Mouse (Mus musculus): ENCODE measurements around the gene Bri3bp.
A peak's percentile ranks its signal among the peaks of the same experiment; 100 is the strongest.
"Not testable (repeated sequence)": the region's sequence is repeated elsewhere in the genome, so short reads cannot be mapped to it uniquely, and the experiment has no call there.

Bri3bp gene

GRCm38 (mm10) chr5:125487375-125488115 is 46.2 kb downstream of the Bri3bp start:
- DNase-seq: no peak

DNA sequence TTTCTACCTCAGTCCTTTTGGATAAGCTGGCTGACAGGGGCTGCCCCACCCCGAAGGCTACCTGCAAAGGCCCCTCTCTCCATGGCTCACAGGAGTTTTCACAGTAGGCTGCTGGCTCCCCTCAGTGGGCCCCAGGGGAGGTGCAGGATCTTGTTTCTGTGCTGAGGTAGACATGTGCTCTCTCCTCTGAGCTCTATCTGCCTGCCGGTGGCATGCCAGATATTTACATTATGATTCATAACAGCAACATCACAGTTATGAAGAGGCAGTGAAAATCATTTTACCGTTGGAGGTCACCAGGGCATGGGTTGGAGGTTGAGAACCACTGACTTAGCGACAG is 46.7 kb downstream of the Bri3bp start:
- DNase-seq: peak; percentile 46 to 55

- DNase-seq: not testable (repeated sequence)
These were observed 47.6 kb downstream of the Bri3bp start for GRCm38 (mm10) chr5:125488953-125489352.

DNA sequence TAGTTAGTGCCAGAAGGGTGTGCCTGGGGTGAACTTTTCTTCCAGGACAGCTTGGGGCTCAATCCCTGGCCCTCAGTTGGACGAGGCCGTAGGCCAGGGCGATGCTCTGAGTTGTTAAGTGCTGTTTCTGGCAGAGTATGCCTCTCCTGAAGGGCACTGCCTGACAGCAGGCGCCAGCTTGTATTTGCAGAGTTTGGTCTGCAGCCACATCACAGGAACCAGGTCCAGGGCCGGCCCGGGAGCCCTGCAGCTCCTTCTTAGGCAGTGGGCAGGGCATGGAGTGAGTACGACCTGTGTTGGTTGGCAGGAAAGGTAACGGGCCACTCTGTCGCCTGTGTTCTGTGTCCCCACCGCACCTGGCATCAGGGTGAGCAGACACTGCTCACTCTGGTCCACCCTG is 49.7 kb downstream of the Bri3bp start:
- DNase-seq: no peak

DNA sequence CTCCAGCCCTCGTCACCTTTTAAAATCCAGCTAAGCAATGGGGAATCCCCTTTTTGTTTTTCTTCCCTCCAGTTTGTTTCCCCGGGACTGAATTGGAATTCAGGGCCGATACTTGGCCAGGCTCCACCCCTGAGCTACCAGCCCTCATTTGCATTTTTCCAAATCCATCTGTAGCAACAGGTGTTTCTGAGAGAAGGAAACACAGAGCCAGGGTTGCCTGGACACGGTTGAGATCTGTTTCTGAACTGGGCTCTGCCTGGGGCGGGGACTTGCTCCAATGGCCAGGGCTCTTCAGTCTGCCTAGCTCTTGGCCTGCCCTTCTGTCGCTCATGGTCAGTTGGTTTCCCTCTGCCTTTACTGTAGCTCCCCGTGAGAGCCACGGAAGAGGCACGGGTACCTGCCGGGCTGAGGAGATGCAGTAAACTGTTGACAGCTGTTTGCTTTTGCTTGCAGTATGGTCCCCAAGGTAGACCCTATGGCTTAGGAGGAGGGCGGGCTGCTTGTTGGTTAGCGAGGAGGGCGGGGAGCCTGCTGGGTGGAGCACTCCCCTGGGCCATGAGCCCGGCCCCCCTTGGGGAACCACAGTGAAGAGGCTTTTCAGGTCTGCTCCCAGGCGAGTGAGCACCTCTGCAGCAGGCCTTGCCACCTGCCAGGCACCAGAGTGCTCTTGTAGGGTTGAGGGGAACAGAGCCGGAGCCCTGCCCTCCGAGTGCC is 51.2 kb downstream of the Bri3bp start:
- DNase-seq: no peak

GRCm38 (mm10) chr5:125493093-125493423 is 51.7 kb downstream of the Bri3bp start:
- DNase-seq: no peak

DNA sequence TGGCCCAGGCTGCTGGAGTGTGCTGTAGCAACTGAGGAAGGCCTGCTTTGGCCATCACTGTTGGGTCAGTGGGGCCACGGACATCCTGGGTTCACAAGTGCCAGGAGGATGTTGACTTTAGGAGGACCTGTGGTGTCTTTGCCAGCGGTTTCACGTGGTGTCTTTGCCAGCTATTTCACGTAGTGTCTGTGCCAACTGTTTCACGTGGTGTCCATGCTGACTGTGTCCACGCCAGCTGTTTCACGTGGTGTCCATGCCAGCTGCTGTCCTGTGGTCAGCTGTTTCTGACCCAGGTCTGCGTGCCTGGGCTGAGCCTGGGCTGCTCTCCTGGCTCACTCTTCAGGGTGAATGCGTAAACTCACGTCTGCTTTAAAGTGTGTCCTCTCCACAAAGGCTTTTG is 54.3 kb downstream of the Bri3bp start:
- no peak for DNase-seq

DNA sequence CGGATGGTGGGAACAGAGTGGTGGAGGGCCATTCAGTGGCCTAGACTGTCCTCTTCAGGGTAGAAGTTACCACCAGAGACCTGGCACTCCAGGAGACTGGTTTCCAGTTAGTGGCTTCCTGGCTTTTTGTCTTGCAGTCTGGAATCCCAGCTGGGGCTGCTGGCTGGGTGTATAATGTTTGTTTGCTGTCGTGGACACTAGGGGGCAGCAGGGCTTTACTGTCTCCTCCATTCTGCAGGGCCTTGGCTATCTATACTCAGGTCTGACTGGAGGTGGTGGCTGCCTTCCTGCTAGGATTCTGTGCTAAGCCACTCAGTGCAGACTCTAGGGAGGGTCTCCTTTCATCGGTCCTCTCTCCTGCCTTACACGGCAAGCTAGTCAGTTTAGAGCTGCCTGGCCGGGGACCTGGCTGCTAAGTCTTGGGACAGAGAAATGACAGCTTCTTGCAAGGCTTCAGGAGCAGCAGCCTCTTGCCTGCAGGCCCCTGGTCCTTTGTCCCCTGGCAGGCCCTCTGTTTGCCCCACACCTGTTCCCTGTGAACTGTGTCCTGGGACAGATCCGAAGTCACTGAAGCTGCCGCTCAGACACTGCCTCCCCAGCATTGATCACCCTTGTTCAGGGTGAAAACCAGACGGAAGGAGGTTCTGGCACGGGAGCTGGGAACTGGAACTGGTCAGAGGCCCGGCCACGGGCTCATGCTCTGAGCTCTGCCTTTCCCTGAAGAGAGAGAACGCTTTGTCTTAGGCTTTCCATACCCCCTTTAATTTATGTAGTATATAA is 56.6 kb downstream of the Bri3bp start:
- DNase-seq: peak; percentile 56 to 58

- no peak for DNase-seq
These were observed 60.1 kb downstream of the Bri3bp start for GRCm38 (mm10) chr5:125501505-125501904.

DNA sequence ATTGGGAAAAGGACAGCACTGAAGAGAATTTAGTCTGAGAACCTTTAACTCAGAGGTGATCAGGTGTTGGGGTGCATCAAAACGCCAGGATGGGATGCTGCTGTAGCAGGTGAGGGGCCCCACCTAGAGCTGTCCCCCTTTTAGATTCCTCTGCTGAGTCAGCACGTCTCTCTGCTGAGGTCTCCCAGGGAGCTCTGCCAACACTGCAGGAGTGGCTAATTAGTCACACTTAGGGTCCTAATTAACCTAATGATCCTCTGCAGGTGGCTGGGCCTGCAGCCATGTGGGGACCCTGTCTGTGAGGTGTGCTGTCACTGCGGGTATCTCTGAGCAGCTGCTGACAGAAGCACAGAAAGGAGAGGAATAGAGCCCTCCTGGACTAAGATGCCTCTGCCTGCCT is 60.8 kb downstream of the Bri3bp start:
- no peak for DNase-seq

GRCm38 (mm10) chr5:125503628-125504027 is 62.3 kb downstream of the Bri3bp start:
- DNase-seq: no peak

- DNase-seq: no peak
These were observed 63.3 kb downstream of the Bri3bp start for GRCm38 (mm10) chr5:125504692-125505091.

GRCm38 (mm10) chr5:125505968-125506367 is 64.6 kb downstream of the Bri3bp start:
- no peak for DNase-seq

GRCm38 (mm10) chr5:125507582-125507981 is 66.2 kb downstream of the Bri3bp start:
- DNase-seq: peak; percentile 33 to 40

DNA sequence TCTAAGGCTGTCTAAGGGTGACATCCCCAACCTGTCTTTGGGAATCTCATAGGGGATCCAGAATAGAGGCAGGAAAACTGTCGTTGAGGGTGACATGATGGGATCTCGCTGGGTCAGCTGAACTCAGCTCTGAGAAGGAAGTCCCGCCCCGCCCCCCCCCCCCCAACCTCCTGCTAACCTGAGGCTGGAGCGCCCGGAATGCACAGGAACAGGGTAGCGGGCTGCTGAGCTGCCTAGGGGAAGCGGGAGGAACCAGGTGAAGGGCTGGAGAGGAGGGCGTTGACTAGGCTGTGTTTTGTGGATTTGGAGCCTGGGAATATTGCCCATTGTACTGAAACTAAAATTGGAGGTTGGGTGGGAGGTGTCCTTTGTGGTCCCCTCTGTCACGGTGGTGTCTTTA is 66.6 kb downstream of the Bri3bp start:
- no peak for DNase-seq

DNA sequence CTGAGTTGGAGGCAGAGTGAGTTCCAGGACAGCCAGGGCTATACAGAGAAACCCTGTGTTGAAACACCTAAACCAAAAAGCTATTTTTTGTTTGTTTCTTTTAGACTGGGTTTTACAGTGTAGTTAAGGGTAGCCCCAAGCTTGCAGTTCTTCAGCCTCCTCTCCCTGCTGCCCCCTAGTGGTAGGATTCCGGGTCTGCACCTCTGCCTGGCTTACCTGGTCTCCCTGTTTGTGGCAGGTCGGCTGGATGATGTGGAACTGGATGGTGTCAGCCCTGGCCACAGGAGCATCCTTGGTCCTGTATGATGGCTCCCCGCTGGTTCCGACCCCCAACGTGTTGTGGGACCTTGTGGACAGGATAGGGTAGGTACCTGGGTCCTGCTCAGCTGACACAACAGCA is 68.2 kb downstream of the Bri3bp start:
- peak; percentile 80 to 81 for DNase-seq
